Mouse (Mus musculus): ENCODE results near the gene Tpgs1.

Tpgs1 gene

GRCm38 (mm10) chr10:79714996-79715395, 45.8 kb downstream of the Tpgs1 start:
- DNase-seq = no peak

GRCm38 (mm10) chr10:79716254-79716987, 47.3 kb downstream of the Tpgs1 start, which contains the start of gene Hcn2:
Hcn2 (plus strand) TSS chr10:79716634.
- DNase-seq = no peak

DNA sequence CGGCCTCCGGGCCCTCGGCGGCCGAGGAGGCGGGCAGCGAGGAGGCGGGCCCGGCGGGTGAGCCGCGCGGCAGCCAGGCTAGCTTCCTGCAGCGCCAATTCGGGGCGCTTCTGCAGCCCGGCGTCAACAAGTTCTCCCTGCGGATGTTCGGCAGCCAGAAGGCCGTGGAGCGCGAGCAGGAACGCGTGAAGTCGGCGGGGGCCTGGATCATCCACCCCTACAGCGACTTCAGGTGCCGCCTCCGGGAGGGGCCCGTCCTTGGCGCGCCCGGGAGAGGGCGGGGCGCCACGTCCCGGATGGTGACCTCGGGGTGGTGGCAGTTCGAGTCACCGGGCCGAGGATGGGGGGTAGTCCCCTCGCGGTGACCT, 47.8 kb downstream of the Tpgs1 start:
- DNase-seq = no peak

GRCm38 (mm10) chr10:79717640-79718357, 48.6 kb downstream of the Tpgs1 start:
- DNase-seq = peak in 1 of 2 experiments; percentile 54

DNA sequence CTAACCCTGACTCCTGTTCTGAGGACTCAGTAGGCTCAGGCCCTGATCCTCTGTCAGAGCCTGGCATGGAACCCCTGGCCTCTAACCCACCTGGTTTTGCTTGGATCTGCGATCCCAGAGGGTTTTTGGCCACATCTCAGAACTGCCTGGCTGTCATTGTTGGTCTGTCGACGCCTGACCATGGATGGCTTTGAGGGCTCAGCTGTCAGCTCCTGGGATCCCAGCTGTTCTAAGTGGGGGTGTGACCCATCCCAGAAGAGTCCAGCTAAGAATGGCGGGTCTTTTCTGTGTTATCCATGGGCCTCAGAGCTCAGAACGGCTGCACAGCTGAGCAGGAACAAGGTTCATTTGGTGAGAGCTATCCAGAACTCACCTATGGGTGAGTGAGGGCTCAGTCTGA, 51.9 kb downstream of the Tpgs1 start:
- no peak for DNase-seq

GRCm38 (mm10) chr10:79723047-79723446, 53.9 kb downstream of the Tpgs1 start:
- DNase-seq = no peak

- DNase-seq = no peak
Measured at GRCm38 (mm10) chr10:79723692-79724091, 54.5 kb downstream of the Tpgs1 start.

All from spleen, adult 18-20 months (tissue).